Mouse (Mus musculus) CH12.LX (cell line): ENCODE data around the gene Cntnap1. TPM values are rescaled to one million over a fixed set of nuclear protein-coding genes. Genes with fewer than 3 reads are reported as not detected.

Source experiments
- DNase-seq: peaks from one replicate; pipeline ENCODE4 v3.0.0-alpha.2; 2013; ENCODE audit errors: extremely low read depth
- H3K27ac ChIP-seq: 2 replicates; pipeline ENCODE4 v1.5.1; 2012; ENCODE audit warnings: low read depth, mild to moderate bottlenecking, control low read depth, moderate library complexity; ENCODE audit not compliant: insufficient read depth
- H3K27me3 ChIP-seq: replicated peaks from 2 replicates; pipeline ENCODE3; 2012; ENCODE audit warnings: inconsistent platforms
- H3K36me3 ChIP-seq, 2 experiments: replicated peaks in 1 of 2; 2 replicates each; pipeline versions ENCODE3 to v1.6.1; 2012; ENCODE audit warnings: inconsistent platforms in 1 of 2, low read length in 1 of 2, mild to moderate bottlenecking in 1 of 2, mixed read lengths in 1 of 2, moderate library complexity in 1 of 2; ENCODE audit not compliant: control insufficient read depth in 1 of 2, insufficient read depth in 1 of 2
- H3K4me1 ChIP-seq, 2 experiments: 2 replicates each; pipeline ENCODE4 v1.6.1; 2012; ENCODE audit warnings: inconsistent platforms in 1 of 2, moderate library complexity in 1 of 2; ENCODE audit not compliant: insufficient read depth in 2 of 2, control insufficient read depth in 1 of 2
- H3K4me2 ChIP-seq: 2 replicates; pipeline ENCODE4 v1.6.1; 2012; ENCODE audit warnings: low read depth, mild to moderate bottlenecking, control low read depth; ENCODE audit not compliant: poor library complexity, insufficient read depth, severe bottlenecking
- H3K4me3 ChIP-seq, 3 experiments: fragments of 150-350 bp in 1 of 3; sonication (generic) in 1 of 3; replicated peaks in 1 of 3; 2 replicates each; pipeline versions ENCODE3 to v1.5.1; 2011 to 2012; ENCODE audit warnings: low read depth in 2 of 3, low read length in 2 of 3, mild to moderate bottlenecking in 2 of 3, moderate library complexity in 2 of 3, control low read depth in 1 of 3, improper control_type of control experiment in 1 of 3, inconsistent platforms in 1 of 3, mixed read lengths in 1 of 3; ENCODE audit not compliant: poor library complexity in 1 of 3
- H3K79me2 ChIP-seq: replicated peaks from 2 replicates; pipeline ENCODE4 v1.6.1; 2012; ENCODE audit warnings: mild to moderate bottlenecking, moderate library complexity; ENCODE audit not compliant: control insufficient read depth, poor library complexity, insufficient read depth, severe bottlenecking; ENCODE audit errors: extremely low read depth
- H3K9ac ChIP-seq: 2 replicates; pipeline ENCODE4 v1.6.1; 2012; ENCODE audit warnings: low read depth, mild to moderate bottlenecking, control low read depth, moderate library complexity; ENCODE audit not compliant: insufficient read depth
- H3K9me3 ChIP-seq: replicated peaks from 2 replicates; pipeline ENCODE3; 2012; ENCODE audit warnings: low read length, inconsistent platforms, mixed read lengths
- BHLHE40 ChIP-seq: IDR thresholded peaks from 2 replicates; pipeline ENCODE4 v1.6.1; 2011; ENCODE audit warnings: mild to moderate bottlenecking, low read depth, low read length, improper control_type of control experiment
- CHD2 ChIP-seq: IDR thresholded peaks from 2 replicates; pipeline ENCODE4 v1.6.1; 2011; ENCODE audit warnings: low read length, improper control_type of control experiment
- E2F4 ChIP-seq: IDR thresholded peaks from 2 replicates; pipeline ENCODE4 v1.6.1; 2011; ENCODE audit warnings: low read depth, low read length, improper control_type of control experiment; ENCODE audit not compliant: insufficient replicate concordance
- ELF1 ChIP-seq: IDR thresholded peaks from 2 replicates; pipeline ENCODE4 v1.6.1; 2014; ENCODE audit warnings: low read depth, mild to moderate bottlenecking, inconsistent platforms, low read length, improper control_type of control experiment
- ETS1 ChIP-seq: conservative IDR thresholded peaks from 2 replicates; pipeline ENCODE4 v1.6.1; 2012; ENCODE audit warnings: low read depth, mild to moderate bottlenecking, inconsistent platforms, low read length, improper control_type of control experiment, moderate library complexity
- GABPA ChIP-seq: IDR thresholded peaks from 2 replicates; pipeline ENCODE4 v1.6.1; 2012; ENCODE audit warnings: low read depth, low read length, improper control_type of control experiment, inconsistent platforms; ENCODE audit not compliant: insufficient replicate concordance
- HCFC1 ChIP-seq: IDR thresholded peaks from 2 replicates; pipeline ENCODE4 v1.6.1; 2012; ENCODE audit warnings: low read depth, mild to moderate bottlenecking, inconsistent platforms, low read length, improper control_type of control experiment
- JUND ChIP-seq: conservative IDR thresholded peaks from 2 replicates; pipeline ENCODE4 v1.6.1; 2011; ENCODE audit warnings: low read depth, low read length, improper control_type of control experiment
- KAT2A ChIP-seq: IDR thresholded peaks from 2 replicates; pipeline ENCODE4 v1.6.1; 2012; ENCODE audit warnings: low read length, improper control_type of control experiment, inconsistent platforms; ENCODE audit not compliant: insufficient replicate concordance
- MAFK ChIP-seq: IDR thresholded peaks from 2 replicates; pipeline ENCODE4 v1.6.1; 2011; ENCODE audit warnings: low read length, improper control_type of control experiment; ENCODE audit not compliant: insufficient replicate concordance
- MEF2A ChIP-seq: IDR thresholded peaks from 2 replicates; pipeline ENCODE4 v1.6.1; 2014; ENCODE audit warnings: low read depth, mild to moderate bottlenecking, inconsistent platforms, low read length, improper control_type of control experiment, borderline replicate concordance
- MXI1 ChIP-seq: IDR thresholded peaks from 2 replicates; pipeline ENCODE4 v1.6.1; 2011; ENCODE audit warnings: mild to moderate bottlenecking, low read depth, low read length, improper control_type of control experiment
- POLR2AphosphoS2 ChIP-seq: IDR thresholded peaks from 2 replicates; pipeline ENCODE4 v1.6.1; 2011; ENCODE audit warnings: low read depth, low read length, improper control_type of control experiment
- RAD21 ChIP-seq: IDR thresholded peaks from 2 replicates; pipeline ENCODE4 v1.6.1; 2011; ENCODE audit warnings: low read depth, mild to moderate bottlenecking, low read length, improper control_type of control experiment, moderate library complexity
- RCOR1 ChIP-seq: conservative IDR thresholded peaks from 2 replicates; pipeline ENCODE4 v1.6.1; 2012; ENCODE audit warnings: low read depth, mild to moderate bottlenecking, inconsistent platforms, low read length, improper control_type of control experiment
- TCF12 ChIP-seq: IDR thresholded peaks from 2 replicates; pipeline ENCODE4 v1.6.1; 2014; ENCODE audit warnings: low read depth, mild to moderate bottlenecking, inconsistent platforms, low read length, improper control_type of control experiment
- ZC3H11A ChIP-seq: IDR thresholded peaks from 2 replicates; pipeline ENCODE4 v1.6.1; 2012; ENCODE audit warnings: low read depth, mild to moderate bottlenecking, inconsistent platforms, low read length, improper control_type of control experiment
- ZKSCAN1 ChIP-seq: IDR thresholded peaks from 2 replicates; pipeline ENCODE4 v1.6.1; 2012; ENCODE audit warnings: low read depth, inconsistent platforms, low read length, improper control_type of control experiment, borderline replicate concordance
- ZMIZ1 ChIP-seq: IDR thresholded peaks from 2 replicates; pipeline ENCODE4 v1.6.1; 2012; ENCODE audit warnings: low read depth, mild to moderate bottlenecking, inconsistent platforms, low read length, improper control_type of control experiment
- dilution Hi-C: fragments of 300-500 bp; cut with MboI; formaldehyde crosslinking; loops from 2 replicates; pipeline ENCODE4 v1.14.3; 2020; ENCODE audit warnings: low sequenced_read_pairs; ENCODE audit not compliant: extremely low pct_unique_long_range_greater_than_20kb, extremely low pct_ligation_motif_present
- in situ Hi-C: fragments of 300-500 bp; cut with MboI; formaldehyde crosslinking; loops from 3 replicates; pipeline ENCODE4 v1.14.3; 2019; ENCODE audit warnings: low sequenced_read_pairs, low pct_ligation_motif_present, low pct_unique_long_range_greater_than_20kb, mixed read lengths
- polyA plus RNA-seq: library from polyadenylated mRNA; unstranded; fragments of >175 nt; gene quantifications from 2 replicates; pipeline ENCODE4 v1.2.1, GENCODE M21; 2012; ENCODE audit warnings: low read depth; ENCODE audit not compliant: insufficient read length
- total RNA-seq, 2 experiments: library from RNA; depleted of rRNA; stranded (reverse); fragments of 300-350 nt in 1 of 2; fragments of >200 nt in 1 of 2; gene quantifications; 2 replicates each; pipeline ENCODE4 v1.2.3; 2012 to 2014

Gene Cntnap1
- total and polyA plus RNA-seq, 3 experiments = 4.4 to 19.5 (median 15.6) TPM

GRCm38 (mm10) chr11:101130056-101130756, 40.1 kb upstream of the Cntnap1 start (continued):
- no peak for TF ChIP-seq ZKSCAN1
- TF ChIP-seq RAD21 = no peak; the same call in 1 of the 2 replicates
- TF ChIP-seq RCOR1 = 0 out of 2 replicates have a peak, but pooled peaks have one; percentile 61
- peak; percentile 94 for TF ChIP-seq CHD2
- TF ChIP-seq GABPA = no peak
- TF ChIP-seq MXI1 = peak; percentile 61
- TF ChIP-seq E2F4 = no peak
- no peak for TF ChIP-seq ZC3H11A
- peak; percentile 31; the same call in 1 of the 2 replicates for TF ChIP-seq HCFC1
- no peak for TF ChIP-seq KAT2A
- TF ChIP-seq TCF12 = peak; percentile 97
- TF ChIP-seq JUND = no peak
- TF ChIP-seq POLR2AphosphoS2 = no peak
- TF ChIP-seq MAFK = no peak
- TF ChIP-seq MEF2A = peak; percentile 98
- TF ChIP-seq ZMIZ1 = no peak
- peak; percentile 83 for TF ChIP-seq ETS1
- TF ChIP-seq ELF1 = peak; percentile 32

- TF ChIP-seq BHLHE40 = no peak
- Histone ChIP-seq H3K4me2 (no peak overlapping the region), H3K36me3 (peaks cover 6 to 16% of the 10 kb centered on the region in 2 experiments), H3K9me3 (peaks cover 18% of the 10 kb centered on the region), H3K9ac (no peak overlapping the region), H3K4me3 (no peak overlapping the region), H3K27me3 (no peaks in the 10 kb centered on the region), H3K4me1 (peaks cover 13 to 29% of the 10 kb centered on the region in 2 experiments), H3K27ac (no peak overlapping the region), H3K79me2 (no peaks in the 10 kb centered on the region)
- in situ Hi-C loops = no loop called here
- no peak for DNase-seq
- dilution Hi-C loops = no loop called here
Observed at GRCm38 (mm10) chr11:101131187-101131586, 39.1 kb upstream of the Cntnap1 start.
